Comparison of ENCODE assay signal across 21 mouse cellular contexts in the genomic region with DNA sequence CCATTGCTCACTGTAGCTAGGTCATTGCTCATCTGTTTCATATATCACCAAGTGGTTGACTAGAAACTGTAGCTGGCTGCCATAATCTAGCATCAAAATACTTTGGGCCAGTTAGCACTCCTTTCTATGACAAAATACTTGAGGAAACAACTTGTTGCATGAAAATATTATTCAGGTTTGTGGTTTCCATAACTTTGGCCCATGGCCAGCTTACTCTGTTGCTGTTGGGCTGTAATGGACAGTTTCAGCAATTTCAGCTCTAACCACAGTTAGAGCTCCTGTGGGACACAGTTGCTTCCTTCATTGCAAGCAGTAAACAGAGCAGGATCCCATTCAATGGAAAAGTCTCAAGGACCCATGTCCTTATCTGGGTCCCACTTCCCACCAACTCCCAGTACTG. TPM values are rescaled to one million over a fixed set of nuclear protein-coding genes. Genes with fewer than 3 reads are reported as not detected.
"Had no signal": no experiment of that assay in that cellular context is flagged by ENCODE, and none has a peak within 500 bp of the region (broad histone marks: within the 10 kb centered on the region; RNA-seq: fewer than 3 reads in every experiment).

No protein-coding gene starts in this region.

- ATAC-seq: liver, postnatal 0 days; lung, postnatal 0 days had no signal

- DNase-seq: liver, postnatal 0 days; lung, adult 2 months; lung, postnatal 14 days; lung, postnatal 36 days; midbrain, embryonic 14.5 days; right cerebral cortex, adult 18-20 months; right cerebral cortex, postnatal 25 days; right cerebral cortex, postnatal 4 days; spleen, adult 18-20 months; thymus, adult 2 months; thymus, postnatal 25 days; thymus, postnatal 4 days had no signal

- H3K27ac ChIP-seq: liver, embryonic 15.5 days; lung, embryonic 15.5 days; macrophage; midbrain, embryonic 12.5 days; neural tube, embryonic 12.5 days; stomach, embryonic 15.5 days; stomach, postnatal 0 days had no signal

- H3K9ac ChIP-seq: liver, embryonic 15.5 days; liver, postnatal 0 days; lung, embryonic 15.5 days; midbrain, embryonic 12.5 days; neural tube, embryonic 12.5 days; stomach, embryonic 15.5 days had no signal

- H3K4me1 ChIP-seq: stomach, embryonic 15.5 days had no signal

- H3K36me3 ChIP-seq: liver, embryonic 15.5 days; lung, embryonic 15.5 days; midbrain, embryonic 12.5 days; neural tube, embryonic 12.5 days; stomach, embryonic 15.5 days had no signal

- H3K4me2 ChIP-seq: liver, embryonic 15.5 days; lung, embryonic 15.5 days; midbrain, embryonic 12.5 days; neural tube, embryonic 12.5 days; stomach, embryonic 15.5 days had no signal

- H3K9me3 ChIP-seq: liver, embryonic 15.5 days; lung, embryonic 15.5 days; megakaryocyte, embryonic 14.5 days; midbrain, embryonic 12.5 days; neural tube, embryonic 12.5 days; stomach, embryonic 15.5 days had no signal

- H3K4me3 ChIP-seq: liver, embryonic 15.5 days; lung, embryonic 15.5 days; megakaryocyte, embryonic 14.5 days; midbrain, embryonic 12.5 days; neural tube, embryonic 12.5 days; stomach, embryonic 15.5 days had no signal

- H3K27me3 ChIP-seq: lung, embryonic 15.5 days; neural tube, embryonic 12.5 days; stomach, embryonic 15.5 days had no signal

RNA-seq across cellular contexts. Expression of a gene that starts 4.3 kb away (rescaled TPM):
- polyA plus RNA-seq: macrophage had no signal
